Mouse (Mus musculus): Measurements from ENCODE around the gene Klhdc7b. TPM values are rescaled to one million over a fixed set of nuclear protein-coding genes. Genes with fewer than 3 reads are reported as not detected.

The Klhdc7b gene
- not detected in 2 replicates for polyA plus RNA-seq (2014; fragmentation: Nextera tagmentation; extraction: Ambion mirVana)

- WGBS = 72% methylated on average over 7 of the region's 7 CpGs
- Histone ChIP-seq H3K27ac (replicated peaks in 1 of 2; ENCODE audit: control insufficient read depth in 1 of 2, insufficient read depth in 1 of 2, low read depth in 2 of 2, low read length in 2 of 2) (no peak within 1 kb of the TSS), H3K4me1 (ENCODE audit: control insufficient read depth in 2 of 2, insufficient read depth in 2 of 2, low read length in 2 of 2) (peaks cover under 1% of the 10 kb centered on the region in 2 experiments), H3K9ac (ENCODE audit: low read length) (no peak within 1 kb of the TSS), H3K9me3 (ENCODE audit: control insufficient read depth, low read length) (no peaks in the 10 kb centered on the region), H3K4me2 (ENCODE audit: low read length) (no peak within 1 kb of the TSS), H3K4me3 (ENCODE audit: control insufficient read depth in 1 of 2, insufficient read depth in 1 of 2, low read depth in 1 of 2, low read length in 2 of 2) (no peak within 1 kb of the TSS), H3K36me3 (ENCODE audit: control insufficient read depth, insufficient read depth, low read length) (no peaks in the 10 kb centered on the region), H3K27me3 (ENCODE audit: control insufficient read depth, insufficient read depth, low read length) (peaks cover 24% of the 10 kb centered on the region)
- ATAC-seq (ENCODE audit: insufficient number of reproducible peaks, insufficient read depth, low FRiP score, low read depth) = no peak
These were observed at the start of gene Klhdc7b for GRCm38 (mm10) chr15:89384617-89385016. Gene Klhdc7b, plus strand, starts transcription at chr15:89384917.

GRCm38 (mm10) chr15:89336422-89336821, 48.3 kb upstream of the Klhdc7b start:
- H3K27ac ChIP-seq (replicated peaks in 1 of 2; ENCODE audit: control insufficient read depth in 1 of 2, insufficient read depth in 1 of 2, low read depth in 2 of 2, low read length in 2 of 2) = no peak overlapping the region
- H3K27me3 ChIP-seq (ENCODE audit: control insufficient read depth, insufficient read depth, low read length) = no peaks in the 10 kb centered on the region
- no peaks in the 10 kb centered on the region for H3K4me1 ChIP-seq (ENCODE audit: control insufficient read depth in 2 of 2, insufficient read depth in 2 of 2, low read length in 2 of 2)
- ATAC-seq (ENCODE audit: insufficient number of reproducible peaks, insufficient read depth, low FRiP score, low read depth) = no peak
- H3K9me3 ChIP-seq (ENCODE audit: control insufficient read depth, low read length) = no peaks in the 10 kb centered on the region
- no peak overlapping the region for H3K4me2 ChIP-seq (ENCODE audit: low read length)
- no peaks in the 10 kb centered on the region for H3K36me3 ChIP-seq (ENCODE audit: control insufficient read depth, insufficient read depth, low read length)
- no peak overlapping the region for H3K4me3 ChIP-seq (ENCODE audit: control insufficient read depth in 1 of 2, insufficient read depth in 1 of 2, low read depth in 1 of 2, low read length in 2 of 2)
- H3K9ac ChIP-seq (ENCODE audit: low read length) = no peak overlapping the region
- 77% methylated on average over 14 of the region's 14 CpGs for WGBS

DNA sequence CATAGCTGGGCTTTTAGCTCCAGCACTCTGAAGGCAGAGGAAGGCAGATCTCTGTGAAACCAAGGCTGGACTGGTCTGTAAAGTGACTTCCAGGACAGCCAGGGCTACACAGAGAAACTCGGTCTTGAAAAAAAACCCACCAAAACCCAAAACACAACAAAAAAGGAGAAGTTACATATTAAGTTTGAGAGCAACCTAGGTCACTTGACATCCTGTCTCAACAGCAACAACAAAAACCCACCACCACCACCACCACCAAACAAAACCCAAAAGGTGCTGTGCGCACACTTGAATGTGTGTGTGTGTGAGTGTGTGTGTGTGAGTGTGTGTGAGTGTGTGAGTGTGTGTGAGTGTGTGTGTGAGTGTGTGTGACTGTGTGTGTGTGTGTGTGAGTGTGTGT, 45.0 kb upstream of the Klhdc7b start:
- Histone ChIP-seq H3K9me3 (ENCODE audit: control insufficient read depth, low read length) (no peaks in the 10 kb centered on the region), H3K36me3 (ENCODE audit: control insufficient read depth, insufficient read depth, low read length) (no peaks in the 10 kb centered on the region), H3K4me1 (ENCODE audit: control insufficient read depth in 2 of 2, insufficient read depth in 2 of 2, low read length in 2 of 2) (no peaks in the 10 kb centered on the region), H3K9ac (ENCODE audit: low read length) (no peak overlapping the region), H3K27ac (replicated peaks in 1 of 2; ENCODE audit: control insufficient read depth in 1 of 2, insufficient read depth in 1 of 2, low read depth in 2 of 2, low read length in 2 of 2) (no peak overlapping the region), H3K27me3 (ENCODE audit: control insufficient read depth, insufficient read depth, low read length) (no peaks in the 10 kb centered on the region), H3K4me2 (ENCODE audit: low read length) (no peak overlapping the region), H3K4me3 (ENCODE audit: control insufficient read depth in 1 of 2, insufficient read depth in 1 of 2, low read depth in 1 of 2, low read length in 2 of 2) (no peak overlapping the region)
- WGBS = 96% methylated on average over 2 of the region's 2 CpGs
- no peak for ATAC-seq (ENCODE audit: insufficient number of reproducible peaks, insufficient read depth, low FRiP score, low read depth)

GRCm38 (mm10) chr15:89340136-89340535, 44.6 kb upstream of the Klhdc7b start:
- H3K27ac ChIP-seq (replicated peaks in 1 of 2; ENCODE audit: control insufficient read depth in 1 of 2, insufficient read depth in 1 of 2, low read depth in 2 of 2, low read length in 2 of 2) = no peak overlapping the region
- no peaks in the 10 kb centered on the region for H3K9me3 ChIP-seq (ENCODE audit: control insufficient read depth, low read length)
- H3K9ac ChIP-seq (ENCODE audit: low read length) = no peak overlapping the region
- no peaks in the 10 kb centered on the region for H3K36me3 ChIP-seq (ENCODE audit: control insufficient read depth, insufficient read depth, low read length)
- no peaks in the 10 kb centered on the region for H3K4me1 ChIP-seq (ENCODE audit: control insufficient read depth in 2 of 2, insufficient read depth in 2 of 2, low read length in 2 of 2)
- no peak for ATAC-seq (ENCODE audit: insufficient number of reproducible peaks, insufficient read depth, low FRiP score, low read depth)
- no peaks in the 10 kb centered on the region for H3K27me3 ChIP-seq (ENCODE audit: control insufficient read depth, insufficient read depth, low read length)
- no peak overlapping the region for H3K4me2 ChIP-seq (ENCODE audit: low read length)
- WGBS = 77% methylated on average over 3 of the region's 3 CpGs
- no peak overlapping the region for H3K4me3 ChIP-seq (ENCODE audit: control insufficient read depth in 1 of 2, insufficient read depth in 1 of 2, low read depth in 1 of 2, low read length in 2 of 2)

DNA sequence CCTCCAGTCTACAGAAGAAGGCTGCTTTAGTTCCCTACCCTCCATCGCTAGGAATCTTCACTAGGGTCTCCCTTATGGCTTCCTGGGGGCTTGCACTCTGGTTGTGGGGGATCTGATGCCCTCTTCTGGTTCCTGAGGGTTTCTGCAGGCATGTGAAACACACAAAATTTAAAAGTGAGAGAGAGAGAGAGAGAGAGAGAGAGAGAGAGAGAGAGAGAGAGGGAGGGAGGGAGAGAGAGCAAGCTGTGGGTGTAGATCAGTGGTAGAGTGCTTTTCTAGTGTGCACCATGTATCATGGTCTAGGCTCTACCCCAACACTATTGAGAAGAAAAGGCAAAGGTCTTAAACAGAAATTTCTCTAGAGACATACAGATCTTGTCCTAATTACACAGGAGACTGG, 43.0 kb upstream of the Klhdc7b start:
- H3K9ac ChIP-seq (ENCODE audit: low read length) = no peak overlapping the region

DNA sequence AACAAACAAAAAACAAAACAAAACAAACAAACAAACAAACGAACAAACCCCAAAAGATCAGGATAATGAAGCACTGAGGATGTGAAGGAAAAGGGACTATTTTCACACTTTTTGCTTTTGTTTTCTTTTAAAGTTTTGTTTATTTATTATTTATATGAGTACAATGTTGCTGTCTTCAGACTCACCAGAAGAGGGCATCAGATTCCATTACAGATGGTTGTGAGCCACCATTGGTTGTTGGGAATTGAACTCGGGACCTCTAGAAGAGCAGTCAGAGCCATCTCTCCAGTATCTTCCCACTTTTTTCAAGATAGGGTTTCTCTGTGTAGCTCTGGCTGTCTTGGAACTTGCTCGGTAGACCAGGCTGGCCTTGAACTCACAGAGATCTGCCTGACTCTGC, 41.4 kb upstream of the Klhdc7b start:
- H3K4me3 ChIP-seq (ENCODE audit: control insufficient read depth in 1 of 2, insufficient read depth in 1 of 2, low read depth in 1 of 2, low read length in 2 of 2) = no peak overlapping the region
- H3K27ac ChIP-seq (replicated peaks in 1 of 2; ENCODE audit: control insufficient read depth in 1 of 2, insufficient read depth in 1 of 2, low read depth in 2 of 2, low read length in 2 of 2) = no peak overlapping the region
- no peaks in the 10 kb centered on the region for H3K27me3 ChIP-seq (ENCODE audit: control insufficient read depth, insufficient read depth, low read length)
- H3K9ac ChIP-seq (ENCODE audit: low read length) = no peak overlapping the region
- no peaks in the 10 kb centered on the region for H3K9me3 ChIP-seq (ENCODE audit: control insufficient read depth, low read length)
- no peaks in the 10 kb centered on the region for H3K4me1 ChIP-seq (ENCODE audit: control insufficient read depth in 2 of 2, insufficient read depth in 2 of 2, low read length in 2 of 2)
- ATAC-seq (ENCODE audit: insufficient number of reproducible peaks, insufficient read depth, low FRiP score, low read depth) = no peak
- no peaks in the 10 kb centered on the region for H3K36me3 ChIP-seq (ENCODE audit: control insufficient read depth, insufficient read depth, low read length)
- no peak overlapping the region for H3K4me2 ChIP-seq (ENCODE audit: low read length)
- 83% methylated on average over 3 of the region's 3 CpGs for WGBS

More for the DNA sequence above, 43.0 kb upstream of the Klhdc7b start:
- Histone ChIP-seq H3K4me3 (ENCODE audit: control insufficient read depth in 1 of 2, insufficient read depth in 1 of 2, low read depth in 1 of 2, low read length in 2 of 2) (no peak overlapping the region), H3K27me3 (ENCODE audit: control insufficient read depth, insufficient read depth, low read length) (no peaks in the 10 kb centered on the region), H3K9me3 (ENCODE audit: control insufficient read depth, low read length) (no peaks in the 10 kb centered on the region), H3K36me3 (ENCODE audit: control insufficient read depth, insufficient read depth, low read length) (no peaks in the 10 kb centered on the region), H3K27ac (replicated peaks in 1 of 2; ENCODE audit: control insufficient read depth in 1 of 2, insufficient read depth in 1 of 2, low read depth in 2 of 2, low read length in 2 of 2) (no peak overlapping the region), H3K4me1 (ENCODE audit: control insufficient read depth in 2 of 2, insufficient read depth in 2 of 2, low read length in 2 of 2) (no peaks in the 10 kb centered on the region), H3K4me2 (ENCODE audit: low read length) (no peak overlapping the region)
- no peak for ATAC-seq (ENCODE audit: insufficient number of reproducible peaks, insufficient read depth, low FRiP score, low read depth)
- 47% methylated on average over 1 of the region's 1 CpGs for WGBS

DNA sequence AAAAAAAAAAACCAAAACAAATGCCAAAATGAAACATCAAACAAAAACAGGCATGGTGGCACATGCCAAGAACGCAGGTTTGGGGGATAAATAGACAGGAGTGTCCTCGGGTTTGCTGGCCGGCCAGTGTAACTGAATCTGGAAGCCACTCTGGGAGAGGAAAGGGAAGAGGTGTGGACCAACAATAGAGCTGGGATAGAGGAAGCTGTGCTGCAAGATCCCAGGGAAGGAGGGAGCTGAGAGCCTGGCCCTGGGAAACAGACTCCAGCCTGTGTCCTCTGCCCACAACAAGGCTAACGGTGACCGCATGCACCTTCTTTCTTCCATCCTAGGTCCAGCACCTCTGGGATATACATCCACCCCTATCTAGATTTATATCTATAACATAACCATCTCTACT, 34.3 kb upstream of the Klhdc7b start:
- WGBS = 74% methylated on average over 5 of the region's 5 CpGs
- no peak for ATAC-seq (ENCODE audit: insufficient number of reproducible peaks, insufficient read depth, low FRiP score, low read depth)
- peak overlapping the region in 1 of 2 experiments; percentile 30; a peak in 2 of 4 replicates for H3K27ac ChIP-seq (replicated peaks in 1 of 2; ENCODE audit: control insufficient read depth in 1 of 2, insufficient read depth in 1 of 2, low read depth in 2 of 2, low read length in 2 of 2)

DNA sequence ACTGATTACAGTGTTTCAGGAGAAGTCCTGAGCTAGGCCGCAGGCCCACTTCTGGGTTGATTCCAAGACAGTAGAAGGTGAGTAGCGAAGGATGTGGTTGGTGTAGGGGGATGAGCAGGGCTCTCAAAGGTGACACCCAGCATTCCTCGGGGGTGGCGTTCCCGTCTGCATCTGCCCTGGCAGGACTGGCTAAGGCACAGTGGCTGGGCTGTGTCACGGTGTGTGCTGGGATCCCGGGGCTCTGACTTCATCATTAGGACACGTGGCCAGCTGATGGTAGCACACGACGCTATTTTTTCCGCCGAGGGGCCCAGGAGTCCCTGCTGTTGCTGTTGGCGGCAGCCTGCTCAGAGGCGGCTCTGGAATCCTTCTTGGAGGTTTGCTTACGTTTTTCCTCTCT, 33.4 kb upstream of the Klhdc7b start:
- Histone ChIP-seq H3K27me3 (ENCODE audit: control insufficient read depth, insufficient read depth, low read length) (no peaks in the 10 kb centered on the region), H3K9ac (ENCODE audit: low read length) (no peak overlapping the region), H3K4me1 (ENCODE audit: control insufficient read depth in 2 of 2, insufficient read depth in 2 of 2, low read length in 2 of 2) (peaks cover 7 to 14% of the 10 kb centered on the region in 2 experiments), H3K9me3 (ENCODE audit: control insufficient read depth, low read length) (no peaks in the 10 kb centered on the region), H3K4me3 (ENCODE audit: control insufficient read depth in 1 of 2, insufficient read depth in 1 of 2, low read depth in 1 of 2, low read length in 2 of 2) (no peak overlapping the region), H3K36me3 (ENCODE audit: control insufficient read depth, insufficient read depth, low read length) (peaks cover 49% of the 10 kb centered on the region), H3K27ac (replicated peaks in 1 of 2; ENCODE audit: control insufficient read depth in 1 of 2, insufficient read depth in 1 of 2, low read depth in 2 of 2, low read length in 2 of 2) (peak overlapping the region in 1 of 2 experiments; percentile 30; a peak in 1 of 4 replicates), H3K4me2 (ENCODE audit: low read length) (no peak overlapping the region)
- no peak for ATAC-seq (ENCODE audit: insufficient number of reproducible peaks, insufficient read depth, low FRiP score, low read depth)
- 71% methylated on average over 15 of the region's 15 CpGs for WGBS

More for the DNA sequence above, 34.3 kb upstream of the Klhdc7b start:
- Histone ChIP-seq H3K4me2 (ENCODE audit: low read length) (no peak overlapping the region), H3K36me3 (ENCODE audit: control insufficient read depth, insufficient read depth, low read length) (peaks cover 49% of the 10 kb centered on the region), H3K27me3 (ENCODE audit: control insufficient read depth, insufficient read depth, low read length) (no peaks in the 10 kb centered on the region), H3K9me3 (ENCODE audit: control insufficient read depth, low read length) (no peaks in the 10 kb centered on the region), H3K4me3 (ENCODE audit: control insufficient read depth in 1 of 2, insufficient read depth in 1 of 2, low read depth in 1 of 2, low read length in 2 of 2) (no peak overlapping the region), H3K4me1 (ENCODE audit: control insufficient read depth in 2 of 2, insufficient read depth in 2 of 2, low read length in 2 of 2) (peaks cover 7 to 14% of the 10 kb centered on the region in 2 experiments), H3K9ac (ENCODE audit: low read length) (no peak overlapping the region)
